Mouse (Mus musculus): ENCODE measurements at regions not wholly inside any gene's neighbourhood (a gene's known extent, or its start where the extent isn't known, plus 50 kb on each side); places are given as distances from the start of the nearest gene placed in this dataset.

DNA sequence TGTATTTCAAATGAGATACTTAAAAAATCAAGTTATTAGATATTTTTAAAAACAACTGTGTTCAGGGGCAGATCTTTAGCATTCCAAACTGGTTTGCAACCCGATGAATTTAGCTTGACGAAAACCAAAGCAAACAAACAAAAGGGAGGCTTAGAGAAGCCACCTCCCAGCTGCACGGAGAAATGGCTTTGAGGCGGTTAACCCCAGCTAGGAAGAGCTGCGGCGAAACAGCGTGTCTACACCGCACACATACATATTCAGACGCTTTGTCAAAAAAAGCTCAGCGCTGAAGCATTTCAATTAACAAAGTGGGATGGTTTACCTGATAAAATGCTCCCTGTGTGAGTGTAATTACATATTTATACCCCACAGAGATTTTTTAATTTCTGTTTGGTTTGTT, 123.0 kb upstream of the Ap5m1 start:
- H3K27ac ChIP-seq (ENCODE audit: low read length) = peak overlapping the region; percentile 30; the same call in 1 of the 2 replicates
- no peak overlapping the region for H3K4me3 ChIP-seq (ENCODE audit: low read depth, low read length)
- ATAC-seq = peak; percentile 84
- H3K4me1 ChIP-seq (ENCODE audit: control insufficient read depth, insufficient read depth, low read length) = peaks cover 13% of the 10 kb centered on the region
- no peaks in the 10 kb centered on the region for H3K9me3 ChIP-seq (replicated peaks; ENCODE audit: control insufficient read depth, low read length, poor library complexity, severe bottlenecking)
- H3K9ac ChIP-seq (ENCODE audit: low read depth, low read length) = peak overlapping the region; percentile 47; the same call in 1 of the 2 replicates
- 10% methylated on average over 10 of the region's 10 CpGs for WGBS
- H3K27me3 ChIP-seq (ENCODE audit: control insufficient read depth, insufficient read depth, low read depth, low read length) = no peaks in the 10 kb centered on the region
- H3K36me3 ChIP-seq (ENCODE audit: control insufficient read depth, insufficient read depth, low read length) = no peaks in the 10 kb centered on the region
- H3K4me2 ChIP-seq (ENCODE audit: low read length) = peak overlapping the region; percentile 48

GRCm38 (mm10) chr14:48930886-48931285, 135.0 kb upstream of the Ap5m1 start:
- peaks cover 5% of the 10 kb centered on the region; the same call in 1 of the 2 replicates for H3K4me1 ChIP-seq (ENCODE audit: control insufficient read depth, insufficient read depth, low read length)
- no peak overlapping the region for H3K9ac ChIP-seq (ENCODE audit: low read depth, low read length)
- no peak overlapping the region for H3K27ac ChIP-seq (ENCODE audit: low read length)
- no peak overlapping the region for H3K4me3 ChIP-seq (ENCODE audit: low read depth, low read length)
- peak; percentile 56 for ATAC-seq
- 79% methylated on average over 9 of the region's 9 CpGs for WGBS
- H3K9me3 ChIP-seq (replicated peaks; ENCODE audit: control insufficient read depth, low read length, poor library complexity, severe bottlenecking) = no peaks in the 10 kb centered on the region
- no peak overlapping the region for H3K4me2 ChIP-seq (ENCODE audit: low read length)
- no peaks in the 10 kb centered on the region for H3K27me3 ChIP-seq (ENCODE audit: control insufficient read depth, insufficient read depth, low read depth, low read length)
- no peaks in the 10 kb centered on the region for H3K36me3 ChIP-seq (ENCODE audit: control insufficient read depth, insufficient read depth, low read length)

- H3K27ac ChIP-seq (ENCODE audit: low read length) = no peak overlapping the region
- no peak overlapping the region for H3K4me3 ChIP-seq (ENCODE audit: low read depth, low read length)
- H3K9ac ChIP-seq (ENCODE audit: low read depth, low read length) = no peak overlapping the region
- 71% methylated on average over 1 of the region's 1 CpGs for WGBS
- no peak for ATAC-seq
- H3K9me3 ChIP-seq (replicated peaks; ENCODE audit: control insufficient read depth, low read length, poor library complexity, severe bottlenecking) = no peaks in the 10 kb centered on the region
- H3K4me2 ChIP-seq (ENCODE audit: low read length) = no peak overlapping the region
- H3K36me3 ChIP-seq (ENCODE audit: control insufficient read depth, insufficient read depth, low read length) = no peaks in the 10 kb centered on the region
- no peaks in the 10 kb centered on the region for H3K4me1 ChIP-seq (ENCODE audit: control insufficient read depth, insufficient read depth, low read length)
- no peaks in the 10 kb centered on the region for H3K27me3 ChIP-seq (ENCODE audit: control insufficient read depth, insufficient read depth, low read depth, low read length)
These were observed 140.0 kb upstream of the Ap5m1 start for GRCm38 (mm10) chr14:48925870-48926269.

DNA sequence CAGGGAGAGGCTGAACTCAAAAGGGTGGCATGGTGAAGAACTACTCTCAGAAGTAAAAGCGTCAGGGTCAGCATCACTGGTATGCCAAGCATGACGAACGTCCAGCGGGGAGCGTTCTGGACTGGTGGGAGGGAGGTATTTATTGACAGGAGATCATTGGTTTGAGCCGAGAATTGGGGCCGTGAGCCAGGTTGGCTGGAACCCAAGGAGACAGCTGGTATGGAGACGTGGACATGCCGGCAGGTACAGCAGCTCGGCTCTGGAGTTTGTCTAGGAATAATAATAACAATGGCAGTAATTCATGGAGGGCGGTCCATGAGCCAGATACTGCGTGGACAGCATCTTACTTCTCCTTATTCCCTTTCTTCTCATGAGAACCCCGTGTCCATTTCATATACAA, 156.5 kb upstream of the Ap5m1 start:
- H3K9me3 ChIP-seq (replicated peaks; ENCODE audit: control insufficient read depth, low read length, poor library complexity, severe bottlenecking) = no peaks in the 10 kb centered on the region
- H3K27ac ChIP-seq (ENCODE audit: low read length) = no peak overlapping the region
- no peak overlapping the region for H3K4me2 ChIP-seq (ENCODE audit: low read length)
- WGBS = 81% methylated on average over 13 of the region's 13 CpGs
- 0 out of 2 replicates have a peak, but pooled peaks cover 3% of the 10 kb centered on the region for H3K4me1 ChIP-seq (ENCODE audit: control insufficient read depth, insufficient read depth, low read length)
- H3K27me3 ChIP-seq (ENCODE audit: control insufficient read depth, insufficient read depth, low read depth, low read length) = no peaks in the 10 kb centered on the region
- no peak overlapping the region for H3K4me3 ChIP-seq (ENCODE audit: low read depth, low read length)
- ATAC-seq = no peak
- H3K9ac ChIP-seq (ENCODE audit: low read depth, low read length) = no peak overlapping the region
- H3K36me3 ChIP-seq (ENCODE audit: control insufficient read depth, insufficient read depth, low read length) = no peaks in the 10 kb centered on the region

DNA sequence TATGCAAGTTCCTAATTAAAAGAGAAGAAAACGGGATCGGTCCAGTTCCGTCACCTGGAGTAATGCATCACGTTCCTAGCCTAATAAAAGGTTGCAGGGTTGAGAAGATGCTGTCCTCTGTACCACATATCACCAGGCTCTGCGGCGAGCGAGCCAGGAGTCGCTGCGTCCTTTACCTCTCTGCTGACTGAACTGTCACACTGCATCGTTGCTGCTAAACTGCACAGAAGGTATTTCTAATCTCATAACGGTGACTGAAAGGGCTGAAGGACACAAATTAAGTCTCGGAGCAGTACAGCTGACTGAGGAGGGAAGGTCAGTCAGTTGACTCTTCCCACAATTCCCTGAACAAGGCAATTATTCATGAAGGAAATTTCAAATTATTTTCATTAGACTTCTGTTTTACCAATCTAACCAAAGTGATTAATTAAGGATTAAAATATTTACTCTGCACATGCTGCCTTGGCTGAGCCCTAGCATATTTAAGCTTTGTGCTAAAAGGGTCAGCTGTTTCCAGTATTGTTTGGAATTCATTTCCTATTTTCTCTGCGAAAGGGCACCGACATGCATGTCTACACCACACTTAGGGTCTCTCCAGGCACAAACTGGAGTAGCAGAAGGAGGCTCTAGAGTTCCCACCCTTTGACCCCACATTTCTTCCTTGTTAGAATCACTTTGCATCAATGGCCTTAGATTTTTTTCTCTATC, 157.8 kb upstream of the Ap5m1 start:
- H3K4me2 ChIP-seq (ENCODE audit: low read length) = peak overlapping the region; percentile 8; the same call in 1 of the 2 replicates
- H3K9me3 ChIP-seq (replicated peaks; ENCODE audit: control insufficient read depth, low read length, poor library complexity, severe bottlenecking) = no peaks in the 10 kb centered on the region
- 46% methylated on average over 14 of the region's 14 CpGs for WGBS
- no peaks in the 10 kb centered on the region for H3K27me3 ChIP-seq (ENCODE audit: control insufficient read depth, insufficient read depth, low read depth, low read length)
- H3K4me3 ChIP-seq (ENCODE audit: low read depth, low read length) = no peak overlapping the region
- peak; percentile 47 for ATAC-seq
- 0 out of 2 replicates have a peak overlapping the region, but pooled peaks have one; percentile 23 for H3K27ac ChIP-seq (ENCODE audit: low read length)
- no peak overlapping the region for H3K9ac ChIP-seq (ENCODE audit: low read depth, low read length)
- H3K4me1 ChIP-seq (ENCODE audit: control insufficient read depth, insufficient read depth, low read length) = 0 out of 2 replicates have a peak, but pooled peaks cover 3% of the 10 kb centered on the region
- no peaks in the 10 kb centered on the region for H3K36me3 ChIP-seq (ENCODE audit: control insufficient read depth, insufficient read depth, low read length)

DNA sequence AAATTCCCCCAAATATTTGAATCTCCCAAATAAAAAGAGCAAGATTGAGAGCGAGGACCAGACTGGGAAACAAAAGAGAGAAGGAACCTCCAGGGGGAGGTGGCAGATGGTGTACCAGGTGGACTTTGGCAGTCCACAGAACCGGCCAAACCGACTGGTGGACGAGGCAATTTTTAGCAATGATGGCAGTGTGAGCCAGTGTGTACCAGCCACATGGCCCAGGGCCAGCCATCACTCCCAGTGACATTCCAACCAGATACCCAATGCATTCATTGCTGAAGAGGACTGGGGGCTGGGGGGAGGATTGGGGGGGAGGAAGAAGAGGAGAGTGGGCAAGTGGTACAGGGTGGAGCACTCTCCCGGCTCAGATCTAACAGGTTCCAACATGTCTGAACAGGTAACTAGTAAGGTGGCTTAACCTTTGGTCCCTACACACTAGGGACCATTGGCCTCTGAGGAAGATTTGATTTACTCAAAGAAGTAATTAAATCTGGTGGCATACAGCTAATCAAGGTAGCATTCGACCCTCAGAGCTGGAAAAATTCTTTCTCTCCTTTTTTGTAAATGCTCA, 158.4 kb upstream of the Ap5m1 start:
- H3K4me2 ChIP-seq (ENCODE audit: low read length) = no peak overlapping the region
- H3K4me1 ChIP-seq (ENCODE audit: control insufficient read depth, insufficient read depth, low read length) = 0 out of 2 replicates have a peak, but pooled peaks cover 3% of the 10 kb centered on the region
- H3K9ac ChIP-seq (ENCODE audit: low read depth, low read length) = no peak overlapping the region
- H3K4me3 ChIP-seq (ENCODE audit: low read depth, low read length) = no peak overlapping the region
- no peaks in the 10 kb centered on the region for H3K36me3 ChIP-seq (ENCODE audit: control insufficient read depth, insufficient read depth, low read length)
- H3K27ac ChIP-seq (ENCODE audit: low read length) = no peak overlapping the region
- no peaks in the 10 kb centered on the region for H3K9me3 ChIP-seq (replicated peaks; ENCODE audit: control insufficient read depth, low read length, poor library complexity, severe bottlenecking)
- 53% methylated on average over 6 of the region's 6 CpGs for WGBS
- H3K27me3 ChIP-seq (ENCODE audit: control insufficient read depth, insufficient read depth, low read depth, low read length) = no peaks in the 10 kb centered on the region
- ATAC-seq = peak; percentile 41; the same call in 1 of the 2 replicates

GRCm38 (mm10) chr14:48906956-48907355, 158.9 kb upstream of the Ap5m1 start:
- WGBS = 84% methylated on average over 1 of the region's 1 CpGs
- no peak for ATAC-seq
- H3K27ac ChIP-seq (ENCODE audit: low read length) = no peak overlapping the region

GRCm38 (mm10) chr14:48904576-48904975, 161.3 kb upstream of the Ap5m1 start:
- no peaks in the 10 kb centered on the region for H3K27me3 ChIP-seq (ENCODE audit: control insufficient read depth, insufficient read depth, low read depth, low read length)
- no peak overlapping the region for H3K4me3 ChIP-seq (ENCODE audit: low read depth, low read length)
- no peak overlapping the region for H3K4me2 ChIP-seq (ENCODE audit: low read length)
- 77% methylated on average over 1 of the region's 1 CpGs for WGBS
- H3K9ac ChIP-seq (ENCODE audit: low read depth, low read length) = no peak overlapping the region
- H3K36me3 ChIP-seq (ENCODE audit: control insufficient read depth, insufficient read depth, low read length) = no peaks in the 10 kb centered on the region
- no peak overlapping the region for H3K27ac ChIP-seq (ENCODE audit: low read length)
- no peak for ATAC-seq
- H3K4me1 ChIP-seq (ENCODE audit: control insufficient read depth, insufficient read depth, low read length) = 0 out of 2 replicates have a peak, but pooled peaks cover 3% of the 10 kb centered on the region
- no peaks in the 10 kb centered on the region for H3K9me3 ChIP-seq (replicated peaks; ENCODE audit: control insufficient read depth, low read length, poor library complexity, severe bottlenecking)

More at GRCm38 (mm10) chr14:48906956-48907355, 158.9 kb upstream of the Ap5m1 start:
- 0 out of 2 replicates have a peak, but pooled peaks cover 3% of the 10 kb centered on the region for H3K4me1 ChIP-seq (ENCODE audit: control insufficient read depth, insufficient read depth, low read length)
- H3K9me3 ChIP-seq (replicated peaks; ENCODE audit: control insufficient read depth, low read length, poor library complexity, severe bottlenecking) = no peaks in the 10 kb centered on the region
- H3K4me2 ChIP-seq (ENCODE audit: low read length) = no peak overlapping the region
- H3K9ac ChIP-seq (ENCODE audit: low read depth, low read length) = no peak overlapping the region
- no peak overlapping the region for H3K4me3 ChIP-seq (ENCODE audit: low read depth, low read length)
- H3K36me3 ChIP-seq (ENCODE audit: control insufficient read depth, insufficient read depth, low read length) = no peaks in the 10 kb centered on the region
- no peaks in the 10 kb centered on the region for H3K27me3 ChIP-seq (ENCODE audit: control insufficient read depth, insufficient read depth, low read depth, low read length)

DNA sequence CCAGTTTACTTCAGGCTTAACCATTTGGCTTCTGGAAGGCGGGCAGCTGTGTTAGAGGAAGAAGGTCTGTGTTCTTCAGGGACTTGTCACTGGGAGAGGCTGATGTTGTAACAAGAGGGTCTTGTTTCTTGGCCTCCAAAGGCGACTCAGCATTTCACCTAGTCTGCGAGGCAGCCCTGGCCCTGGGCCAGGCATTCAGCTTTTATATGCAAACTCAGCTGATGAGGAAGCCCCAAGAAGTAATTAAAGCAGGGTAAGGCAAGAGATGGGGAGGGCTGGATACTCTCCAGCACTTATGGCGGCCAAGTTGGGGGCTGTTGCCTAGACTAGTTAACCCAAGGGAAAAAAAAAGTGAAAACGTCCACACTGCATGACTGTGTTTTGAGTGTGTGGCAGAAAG, 162.4 kb upstream of the Ap5m1 start:
- H3K9me3 ChIP-seq (replicated peaks; ENCODE audit: control insufficient read depth, low read length, poor library complexity, severe bottlenecking) = no peaks in the 10 kb centered on the region
- no peak overlapping the region for H3K4me3 ChIP-seq (ENCODE audit: low read depth, low read length)
- H3K9ac ChIP-seq (ENCODE audit: low read depth, low read length) = no peak overlapping the region
- no peaks in the 10 kb centered on the region for H3K27me3 ChIP-seq (ENCODE audit: control insufficient read depth, insufficient read depth, low read depth, low read length)
- 35% methylated on average over 5 of the region's 5 CpGs for WGBS
- H3K36me3 ChIP-seq (ENCODE audit: control insufficient read depth, insufficient read depth, low read length) = no peaks in the 10 kb centered on the region
- 0 out of 2 replicates have a peak, but pooled peaks have one; percentile 14 for ATAC-seq
- H3K27ac ChIP-seq (ENCODE audit: low read length) = no peak overlapping the region
- H3K4me2 ChIP-seq (ENCODE audit: low read length) = no peak overlapping the region
- 0 out of 2 replicates have a peak, but pooled peaks cover 3% of the 10 kb centered on the region for H3K4me1 ChIP-seq (ENCODE audit: control insufficient read depth, insufficient read depth, low read length)
